Mouse (Mus musculus) right cerebral cortex, postnatal 4 days (tissue): ENCODE results near the gene AY074887.
"Not testable (repeated sequence)": the region's sequence is repeated elsewhere in the genome, so short reads cannot be mapped to it uniquely, and the experiment has no call there.

Experiments
- DNase-seq: peaks from one replicate; pipeline ENCODE4 v3.0.0-alpha.2; 2022

Gene AY074887

GRCm38 (mm10) chr9:54950575-54951321 lies at the start of gene AY074887, which contains the start of gene Psma4:
Gene AY074887, minus strand, starts transcription at chr9:54950998.
Gene Psma4, plus strand, starts transcription at chr9:54950790.
- DNase-seq: peak; percentile 97

GRCm38 (mm10) chr9:54995645-54996044 lies 44.8 kb upstream of the AY074887 start:
- DNase-seq: no peak

GRCm38 (mm10) chr9:54994381-54994780 lies 43.6 kb upstream of the AY074887 start:
- no peak for DNase-seq

GRCm38 (mm10) chr9:54990362-54990761 lies 39.6 kb upstream of the AY074887 start:
- DNase-seq: no peak

- DNase-seq: no peak
Measured at GRCm38 (mm10) chr9:54982401-54982800, 31.6 kb upstream of the AY074887 start.

- peak; percentile 28 for DNase-seq
Measured at GRCm38 (mm10) chr9:54981291-54982191, 30.7 kb upstream of the AY074887 start.

GRCm38 (mm10) chr9:54980674-54981073 lies 29.9 kb upstream of the AY074887 start, which contains the start of gene Chrna5:
Gene Chrna5, plus strand, starts transcription at chr9:54980880.
- DNase-seq: no peak

- no peak for DNase-seq
Measured at GRCm38 (mm10) chr9:54969972-54970637, 19.3 kb upstream of the AY074887 start.

GRCm38 (mm10) chr9:54963669-54964068 lies 12.9 kb upstream of the AY074887 start:
- DNase-seq: no peak

- no peak for DNase-seq
Measured at GRCm38 (mm10) chr9:54961059-54961458, 10.3 kb upstream of the AY074887 start.

- DNase-seq: not testable (repeated sequence)
Measured at GRCm38 (mm10) chr9:54950162-54950561, 636 bp downstream of the AY074887 start.

GRCm38 (mm10) chr9:54949465-54949864 lies 1.3 kb downstream of the AY074887 start:
- no peak for DNase-seq

- DNase-seq: no peak
Measured at GRCm38 (mm10) chr9:54946256-54946655, 4.5 kb downstream of the AY074887 start.

GRCm38 (mm10) chr9:54944467-54944866 lies 6.3 kb downstream of the AY074887 start:
- DNase-seq: no peak

- DNase-seq: no peak
Measured at GRCm38 (mm10) chr9:54942071-54942470, 8.7 kb downstream of the AY074887 start.

GRCm38 (mm10) chr9:54932379-54932778 lies 18.4 kb downstream of the AY074887 start:
- no peak for DNase-seq

GRCm38 (mm10) chr9:54931765-54932164 lies 19.0 kb downstream of the AY074887 start:
- no peak for DNase-seq

- no peak for DNase-seq
Measured at GRCm38 (mm10) chr9:54930741-54931140, 20.1 kb downstream of the AY074887 start.

- no peak for DNase-seq
Measured at GRCm38 (mm10) chr9:54919946-54920345, 30.9 kb downstream of the AY074887 start.

GRCm38 (mm10) chr9:54918781-54919180 lies 32.0 kb downstream of the AY074887 start:
- no peak for DNase-seq

GRCm38 (mm10) chr9:54918191-54918590 lies 32.6 kb downstream of the AY074887 start:
- no peak for DNase-seq

GRCm38 (mm10) chr9:54917010-54917677 lies 33.7 kb downstream of the AY074887 start, which contains the start of gene Hykk:
Gene Hykk, plus strand, starts transcription at chr9:54917283.
- DNase-seq: peak; percentile 74
